Mouse (Mus musculus) adipocyte (in vitro differentiated cells): ENCODE results near the gene Mcf2.

Experiments used
- DNase-seq: peaks from one replicate; pipeline ENCODE4 v3.0.0-alpha.2; 2016; ENCODE audit warnings: low spot score

Gene Mcf2

GRCm38 (mm10) chrX:60178744-60179458, at the start of gene Mcf2:
Gene Mcf2, minus strand, starts transcription at chrX:60179089.
- no peak for DNase-seq

GRCm38 (mm10) chrX:60187726-60188125, 8.8 kb upstream of the Mcf2 start:
- no peak for DNase-seq

- DNase-seq = no peak
These were observed 3.7 kb upstream of the Mcf2 start for GRCm38 (mm10) chrX:60182611-60183010.

GRCm38 (mm10) chrX:60178025-60178743, 705 bp downstream of the Mcf2 start:
- no peak for DNase-seq

DNA sequence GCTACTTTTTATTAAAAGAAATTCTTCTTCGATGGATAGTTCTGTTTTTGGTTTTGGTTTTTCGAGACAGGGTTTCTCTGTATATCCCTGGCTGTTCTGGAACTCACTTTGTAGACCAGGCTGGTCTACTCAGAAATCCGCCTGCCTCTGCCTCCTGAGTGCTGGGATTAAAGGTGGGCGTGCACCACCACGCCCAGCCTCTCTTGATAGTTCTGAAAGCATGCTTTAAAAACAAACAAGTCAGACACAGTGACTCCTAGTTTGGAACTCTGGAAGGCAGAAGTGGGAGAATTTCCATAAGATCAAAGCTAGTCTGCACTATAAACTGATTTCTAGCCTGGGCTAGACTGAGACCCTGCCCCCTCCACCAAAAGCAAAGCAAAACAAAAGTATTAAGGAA, 8.8 kb downstream of the Mcf2 start:
- no peak for DNase-seq

DNA sequence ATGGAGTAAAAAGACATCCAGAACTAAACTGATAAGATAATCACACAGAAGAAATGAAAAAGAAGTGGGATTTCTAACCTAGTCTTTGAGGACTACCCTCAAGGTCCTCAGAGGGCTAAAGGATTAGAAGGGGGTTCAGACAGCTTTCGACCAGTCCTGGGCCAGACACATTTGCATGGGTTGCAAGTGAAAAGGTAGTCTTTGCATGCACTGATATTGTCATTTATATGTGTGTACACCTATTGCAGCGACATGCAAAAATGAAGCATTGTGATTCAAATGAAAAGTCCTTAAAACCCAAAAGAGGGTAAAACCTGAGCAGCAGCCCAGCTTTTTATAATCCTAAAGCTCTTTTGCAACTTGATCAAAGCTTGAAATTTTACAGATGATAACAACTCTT, 9.4 kb downstream of the Mcf2 start:
- no peak for DNase-seq

DNA sequence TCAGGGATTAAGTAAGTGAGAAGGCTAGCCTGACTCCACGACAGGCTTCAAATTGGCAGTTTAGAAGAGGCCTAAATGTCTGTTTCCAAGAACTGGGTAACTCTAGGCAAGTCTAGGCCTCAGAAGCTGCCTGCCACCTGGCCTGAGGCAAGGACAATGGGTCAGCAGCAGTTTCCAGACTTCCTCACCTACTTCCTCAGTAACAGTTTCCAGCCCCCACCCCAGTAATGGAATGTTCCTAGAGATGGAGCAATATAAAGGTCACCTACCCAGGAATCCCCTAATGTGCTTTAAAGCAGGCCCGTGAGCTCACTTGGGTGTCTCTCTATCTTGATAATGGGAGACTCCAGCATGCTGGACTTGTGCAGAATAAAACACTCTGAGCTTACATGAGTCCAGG, 10.1 kb downstream of the Mcf2 start:
- DNase-seq = no peak

DNA sequence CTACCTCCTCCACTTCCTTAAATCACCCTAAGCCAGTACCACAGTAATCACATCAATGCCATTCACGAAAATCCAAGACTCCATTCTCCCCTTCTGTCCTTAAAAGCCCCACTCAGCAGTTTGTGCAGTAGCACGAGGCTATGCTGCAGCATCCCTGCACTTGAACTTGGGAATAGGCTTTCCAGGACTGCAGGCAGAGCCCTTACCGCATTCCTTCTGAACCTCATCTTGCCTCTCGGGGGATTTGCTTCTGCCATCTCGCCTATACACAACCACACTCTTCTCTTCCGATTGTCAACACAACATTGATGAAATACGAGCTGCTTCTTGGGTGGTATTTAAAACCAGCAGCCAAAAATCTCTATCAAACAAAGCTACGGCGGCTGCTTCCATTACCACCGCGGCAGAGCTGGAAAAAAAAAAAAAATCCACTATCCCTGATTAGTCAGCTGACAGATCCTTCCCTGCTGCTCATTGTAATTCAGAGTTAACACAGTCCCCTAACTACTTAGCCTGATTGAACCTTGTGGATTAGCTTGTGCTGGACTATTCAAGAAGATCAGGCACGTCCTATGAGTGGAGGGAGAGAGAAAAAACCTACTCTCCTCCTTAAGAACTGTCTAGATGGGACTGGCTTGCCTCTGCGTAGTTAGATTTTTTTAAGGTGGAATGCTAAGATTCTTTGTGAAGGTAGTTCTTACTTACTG, 31.5 kb downstream of the Mcf2 start:
- no peak for DNase-seq

DNA sequence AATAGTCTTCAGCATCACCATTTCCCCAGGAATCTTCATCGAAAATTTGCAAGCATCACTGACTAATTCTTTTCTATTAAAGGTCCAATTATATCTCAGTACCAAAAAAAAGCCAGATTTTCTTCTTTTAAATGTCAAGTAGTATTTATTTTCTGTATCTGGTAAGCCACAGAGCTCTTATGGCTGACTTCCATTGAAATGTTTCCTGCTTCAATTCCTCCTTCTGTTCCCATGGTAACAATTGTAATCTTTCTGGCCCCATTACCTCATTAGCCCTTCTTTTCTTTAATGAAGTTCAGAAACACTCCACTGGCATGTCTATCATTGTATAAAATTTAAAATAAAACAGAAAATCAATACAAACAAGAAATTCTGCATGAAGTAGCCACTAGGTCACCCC, 103.5 kb downstream of the Mcf2 start:
- no peak for DNase-seq

- no peak for DNase-seq
These were observed 123.7 kb downstream of the Mcf2 start for GRCm38 (mm10) chrX:60055185-60055584.

- no peak for DNase-seq
These were observed 124.1 kb downstream of the Mcf2 start for GRCm38 (mm10) chrX:60054745-60055144.

DNA sequence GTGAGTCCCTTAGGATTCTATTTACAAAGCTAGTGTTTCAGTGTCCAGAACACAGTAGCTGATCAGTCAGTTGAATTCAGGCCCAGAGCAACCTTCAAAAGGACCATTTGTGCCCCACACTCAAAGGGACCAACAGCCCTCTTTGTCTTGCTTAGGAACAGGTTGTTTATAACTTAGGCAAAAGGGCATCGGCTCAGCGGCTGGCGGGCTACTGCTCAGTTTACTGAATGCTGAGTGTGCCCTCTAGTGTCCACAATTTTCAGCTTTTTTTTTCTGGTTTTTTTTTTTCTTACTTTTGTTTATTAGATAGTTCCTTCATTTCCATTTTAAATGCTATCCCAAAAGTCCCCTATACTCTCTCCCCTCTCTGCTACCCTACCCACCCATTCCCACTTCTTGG, 152.2 kb downstream of the Mcf2 start:
- DNase-seq = peak; percentile 23

- DNase-seq = no peak
These were observed 157.3 kb downstream of the Mcf2 start for GRCm38 (mm10) chrX:60021595-60021994.

DNA sequence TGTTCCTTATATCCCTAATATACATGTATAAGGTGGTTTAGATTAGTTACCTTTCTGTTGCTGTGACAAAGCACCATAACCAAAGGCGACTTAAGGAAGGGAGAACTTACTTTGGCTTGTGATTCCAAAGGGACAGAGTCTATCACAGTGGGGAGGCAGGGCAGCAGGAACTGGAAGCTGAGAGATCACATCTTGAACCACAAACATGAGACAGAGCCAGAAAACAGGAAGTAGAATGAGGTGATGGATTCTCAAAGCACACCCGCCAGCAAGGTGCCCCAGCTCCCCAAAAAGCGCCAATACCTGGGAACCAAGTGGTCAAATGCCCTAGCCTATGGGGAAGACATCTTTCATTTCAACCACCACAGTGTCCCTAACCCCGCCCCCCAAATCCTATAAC, 157.9 kb downstream of the Mcf2 start:
- no peak for DNase-seq

- no peak for DNase-seq
These were observed 164.3 kb downstream of the Mcf2 start for GRCm38 (mm10) chrX:60014588-60014987.

DNA sequence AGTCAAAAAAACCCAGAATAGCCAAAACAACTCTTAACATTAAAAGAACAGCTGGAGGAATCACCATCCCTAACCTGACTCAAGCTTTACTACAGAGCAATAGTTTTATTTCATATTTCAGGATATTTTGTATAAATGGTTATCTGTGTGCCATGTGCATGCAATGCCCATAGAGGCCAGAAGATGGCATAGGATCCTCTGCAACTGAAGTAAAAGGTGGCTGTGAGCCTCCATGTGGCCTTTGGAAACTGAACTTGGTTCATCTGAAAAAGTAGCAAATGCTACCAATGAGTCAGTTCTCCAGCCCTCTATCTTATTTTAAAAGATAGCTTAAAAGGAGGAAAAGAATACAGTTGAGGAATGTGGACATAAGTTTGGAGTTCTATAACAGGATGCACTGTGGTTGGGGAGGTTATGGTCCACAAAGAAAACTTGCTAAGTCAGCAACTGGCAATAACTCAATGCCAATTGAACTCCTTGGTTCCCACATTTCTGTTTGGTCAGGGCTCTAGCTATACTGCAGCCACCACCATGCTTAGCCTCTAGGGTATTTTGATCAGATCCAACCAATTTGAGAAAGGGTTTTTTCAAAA, 165.7 kb downstream of the Mcf2 start:
- peak; percentile 49 for DNase-seq
